Mouse (Mus musculus): ENCODE measurements at regions not wholly inside any gene's neighbourhood (a gene's known extent, or its start where the extent isn't known, plus 50 kb on each side); places are given as distances from the start of the nearest gene placed in this dataset.
A peak's percentile ranks its signal among the peaks of the same experiment; 100 is the strongest.

GRCm38 (mm10) chr6:35458250-35458649 lies 81.4 kb downstream of the Mtpn start:
- DNase-seq (ENCODE audit: low spot score): no peak

GRCm38 (mm10) chr6:35445007-35445406 lies 94.7 kb downstream of the Mtpn start:
- no peak for DNase-seq (ENCODE audit: low spot score)

- DNase-seq (ENCODE audit: low spot score): peak; percentile 17
These were observed 100.4 kb upstream of the Fam180a start for GRCm38 (mm10) chr6:35426301-35426700.

GRCm38 (mm10) chr6:35424521-35424920 lies 98.6 kb upstream of the Fam180a start:
- no peak for DNase-seq (ENCODE audit: low spot score)

GRCm38 (mm10) chr6:35420924-35421323 lies 95.0 kb upstream of the Fam180a start:
- no peak for DNase-seq (ENCODE audit: low spot score)

- DNase-seq (ENCODE audit: low spot score): no peak
These were observed 79.1 kb upstream of the Fam180a start for GRCm38 (mm10) chr6:35405044-35405443.

GRCm38 (mm10) chr6:35403341-35403910 lies 77.5 kb upstream of the Fam180a start:
- no peak for DNase-seq (ENCODE audit: low spot score)

GRCm38 (mm10) chr6:35395726-35396125 lies 69.8 kb upstream of the Fam180a start:
- no peak for DNase-seq (ENCODE audit: low spot score)

- peak; percentile 64 for DNase-seq (ENCODE audit: low spot score)
These were observed 62.9 kb upstream of the Fam180a start for GRCm38 (mm10) chr6:35388827-35389226.

GRCm38 (mm10) chr6:35381536-35381935 lies 55.6 kb upstream of the Fam180a start:
- no peak for DNase-seq (ENCODE audit: low spot score)

GRCm38 (mm10) chr6:35380721-35381466 lies 55.0 kb upstream of the Fam180a start:
- peak; percentile 87 for DNase-seq (ENCODE audit: low spot score)

- DNase-seq (ENCODE audit: low spot score): peak; percentile 93
These were observed 53.9 kb upstream of the Fam180a start for GRCm38 (mm10) chr6:35379890-35380289.

- no peak for DNase-seq (ENCODE audit: low spot score)
These were observed 52.9 kb upstream of the Fam180a start for GRCm38 (mm10) chr6:35378851-35379250.

- no peak for DNase-seq (ENCODE audit: low spot score)
These were observed 51.6 kb upstream of the Fam180a start for GRCm38 (mm10) chr6:35377535-35377934.

- DNase-seq (ENCODE audit: low spot score): no peak
These were observed 50.6 kb upstream of the Fam180a start for GRCm38 (mm10) chr6:35376526-35376925.

Measured in adipocyte (in vitro differentiated cells).